Mouse (Mus musculus): ENCODE measurements at regions not wholly inside any gene's neighbourhood (a gene's known extent, or its start where the extent isn't known, plus 50 kb on each side); places are given as distances from the start of the nearest gene placed in this dataset.

DNA sequence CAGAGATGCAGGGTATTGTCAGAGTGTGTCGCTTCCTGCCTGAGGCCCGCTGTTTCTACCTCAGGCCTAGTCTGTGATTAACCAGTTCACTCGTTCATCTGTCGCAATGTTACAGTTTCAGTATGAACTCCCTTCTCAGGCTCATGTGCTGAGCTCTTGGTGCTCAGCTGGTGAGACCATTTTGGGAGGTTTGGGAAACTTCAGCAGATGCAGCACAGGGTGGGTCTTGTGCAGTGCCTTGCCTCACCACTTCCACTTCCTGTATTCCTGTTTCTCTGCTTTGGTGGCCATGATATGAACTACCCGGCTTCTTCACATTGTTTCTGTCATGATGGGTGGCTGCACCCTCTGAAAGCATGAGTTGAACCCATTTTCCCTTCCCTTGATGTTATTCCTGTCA, 169.3 kb upstream of the Gadl1 start:
- Histone ChIP-seq H3K4me1 (peaks cover 17% of the 10 kb centered on the region), H3K9me3 (peaks cover 20% of the 10 kb centered on the region)
- no peak for TF ChIP-seq GATA1 (IDR thresholded peaks at IDR 0.05; ENCODE audit: borderline replicate concordance, low read length)
- no peak for TF ChIP-seq FLI1 (IDR thresholded peaks at IDR 0.05; ENCODE audit: low read length)

GRCm38 (mm10) chr9:115746436-115746835, 162.8 kb upstream of the Gadl1 start:
- H3K36me3 ChIP-seq (replicated peaks; ENCODE audit: low read length) = no peaks in the 10 kb centered on the region
- peaks cover 37% of the 10 kb centered on the region for H3K4me1 ChIP-seq
- TF ChIP-seq FLI1 (IDR thresholded peaks at IDR 0.05; ENCODE audit: low read length) = no peak
- no peak for TF ChIP-seq GATA1 (IDR thresholded peaks at IDR 0.05; ENCODE audit: borderline replicate concordance, low read length)
- H3K27me3 ChIP-seq (replicated peaks) = peaks cover 3% of the 10 kb centered on the region
- H3K4me3 ChIP-seq (replicated peaks) = peak overlapping the region; percentile 66
- H3K9me3 ChIP-seq = peaks cover 25% of the 10 kb centered on the region

More for the DNA sequence above, 169.3 kb upstream of the Gadl1 start:
- Histone ChIP-seq H3K27me3 (replicated peaks) (peaks cover 5% of the 10 kb centered on the region), H3K4me3 (replicated peaks) (no peak overlapping the region), H3K36me3 (replicated peaks; ENCODE audit: low read length) (no peaks in the 10 kb centered on the region)

GRCm38 (mm10) chr9:115760496-115760895, 148.8 kb upstream of the Gadl1 start:
- H3K9me3 ChIP-seq = peaks cover 14% of the 10 kb centered on the region
- peak overlapping the region; percentile 62 for H3K4me3 ChIP-seq (replicated peaks)
- peaks cover 31% of the 10 kb centered on the region for H3K4me1 ChIP-seq
- no peaks in the 10 kb centered on the region for H3K36me3 ChIP-seq (replicated peaks; ENCODE audit: low read length)
- peaks cover 10% of the 10 kb centered on the region for H3K27me3 ChIP-seq (replicated peaks)
- TF ChIP-seq GATA1 (IDR thresholded peaks at IDR 0.05; ENCODE audit: borderline replicate concordance, low read length) = no peak
- TF ChIP-seq FLI1 (IDR thresholded peaks at IDR 0.05; ENCODE audit: low read length) = no peak

DNA sequence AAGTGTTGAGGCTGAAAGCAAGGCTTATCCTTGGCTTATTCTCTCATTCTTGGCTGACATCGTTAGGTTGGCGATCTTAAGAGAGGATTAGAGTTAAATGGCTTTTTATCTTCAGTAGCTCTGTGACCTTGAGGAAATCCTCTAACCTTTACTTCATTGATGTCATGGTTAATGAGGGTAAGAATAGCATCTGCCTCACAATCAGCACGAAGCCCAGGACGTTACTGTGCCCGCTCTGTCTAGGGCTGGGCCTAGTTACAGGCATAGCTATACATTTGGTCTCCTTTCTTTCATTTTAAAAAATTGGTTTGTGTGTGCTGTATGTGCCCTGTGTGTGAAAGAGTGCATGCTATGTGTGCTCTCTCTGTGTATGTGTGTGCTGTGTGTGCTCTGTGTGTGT, 145.1 kb upstream of the Gadl1 start:
- TF ChIP-seq GATA1 (IDR thresholded peaks at IDR 0.05; ENCODE audit: borderline replicate concordance, low read length) (no peak), FLI1 (IDR thresholded peaks at IDR 0.05; ENCODE audit: low read length) (no peak)
- no peak overlapping the region for H3K4me3 ChIP-seq (replicated peaks)
- H3K9me3 ChIP-seq = peaks cover 15% of the 10 kb centered on the region
- H3K4me1 ChIP-seq = peaks cover 17% of the 10 kb centered on the region
- H3K27me3 ChIP-seq (replicated peaks) = peaks cover 2% of the 10 kb centered on the region
- H3K36me3 ChIP-seq (replicated peaks; ENCODE audit: low read length) = no peaks in the 10 kb centered on the region

- TF ChIP-seq GATA1 (IDR thresholded peaks at IDR 0.05; ENCODE audit: borderline replicate concordance, low read length) (no peak), FLI1 (IDR thresholded peaks at IDR 0.05; ENCODE audit: low read length) (no peak)
- Histone ChIP-seq H3K9me3 (peaks cover 15% of the 10 kb centered on the region), H3K27me3 (replicated peaks) (peaks cover 1% of the 10 kb centered on the region), H3K4me1 (peaks cover 1% of the 10 kb centered on the region; the same call in 1 of the 2 replicates), H3K4me3 (replicated peaks) (no peak overlapping the region), H3K36me3 (replicated peaks; ENCODE audit: low read length) (no peaks in the 10 kb centered on the region)
These were observed 142.8 kb upstream of the Gadl1 start for GRCm38 (mm10) chr9:115766471-115766870.

- TF ChIP-seq GATA1 (IDR thresholded peaks at IDR 0.05; ENCODE audit: borderline replicate concordance, low read length) (no peak), FLI1 (IDR thresholded peaks at IDR 0.05; ENCODE audit: low read length) (no peak)
- H3K36me3 ChIP-seq (replicated peaks; ENCODE audit: low read length) = no peaks in the 10 kb centered on the region
- H3K4me1 ChIP-seq = peaks cover 27% of the 10 kb centered on the region
- H3K4me3 ChIP-seq (replicated peaks) = no peak overlapping the region
- 0 out of 2 replicates have a peak, but pooled peaks cover 1% of the 10 kb centered on the region for H3K9me3 ChIP-seq
- peaks cover 2% of the 10 kb centered on the region for H3K27me3 ChIP-seq (replicated peaks)
These were observed 134.1 kb upstream of the Gadl1 start for GRCm38 (mm10) chr9:115775112-115775511.

- Histone ChIP-seq H3K27me3 (replicated peaks) (peaks cover 2% of the 10 kb centered on the region), H3K4me1 (peaks cover 27% of the 10 kb centered on the region), H3K4me3 (replicated peaks) (peak overlapping the region; percentile 81), H3K36me3 (replicated peaks; ENCODE audit: low read length) (no peaks in the 10 kb centered on the region), H3K9me3 (peaks cover 9% of the 10 kb centered on the region)
- TF ChIP-seq FLI1 (IDR thresholded peaks at IDR 0.05; ENCODE audit: low read length) (no peak), GATA1 (IDR thresholded peaks at IDR 0.05; ENCODE audit: borderline replicate concordance, low read length) (no peak)
These were observed 133.4 kb upstream of the Gadl1 start for GRCm38 (mm10) chr9:115775858-115776257.

DNA sequence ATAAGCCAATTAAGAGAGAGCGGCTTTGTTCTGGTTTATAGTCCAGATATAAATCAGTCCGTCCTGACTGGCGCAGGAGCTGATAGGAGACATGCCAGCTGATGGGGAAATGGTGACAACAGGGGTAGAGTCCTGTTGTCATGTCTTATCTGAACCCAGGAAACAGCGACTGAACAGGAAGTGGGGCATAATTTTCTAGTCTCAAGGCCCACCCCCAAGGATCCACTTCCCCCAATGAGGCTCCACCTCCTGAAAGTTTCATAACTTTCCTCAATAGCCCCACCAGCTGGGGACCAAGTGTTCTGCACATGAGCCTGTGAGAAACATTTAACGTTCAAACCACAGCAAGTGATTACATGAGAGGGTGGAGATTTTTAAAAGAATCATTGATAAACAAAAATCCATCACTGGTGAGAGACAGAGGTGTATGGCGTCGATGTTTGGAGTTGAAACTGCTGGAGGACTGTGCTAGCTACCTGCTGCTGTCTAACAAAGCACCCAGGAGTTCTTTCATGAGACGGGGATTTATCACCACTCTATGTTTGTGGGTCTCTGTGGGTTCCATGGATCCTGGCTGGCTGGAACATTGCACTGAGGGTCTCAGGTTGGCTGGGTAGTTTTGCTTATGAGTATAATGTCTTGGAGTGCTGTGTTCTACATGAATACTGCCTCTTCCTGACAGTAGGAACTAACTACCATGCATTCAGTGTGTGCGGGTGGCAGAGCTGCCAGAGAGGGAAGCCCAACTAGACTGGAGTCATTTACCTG, 132.0 kb upstream of the Gadl1 start:
- Histone ChIP-seq H3K4me3 (replicated peaks) (no peak overlapping the region), H3K36me3 (replicated peaks; ENCODE audit: low read length) (no peaks in the 10 kb centered on the region), H3K4me1 (peaks cover 22% of the 10 kb centered on the region), H3K9me3 (peaks cover 13% of the 10 kb centered on the region), H3K27me3 (replicated peaks) (peaks cover 2% of the 10 kb centered on the region)
- TF ChIP-seq FLI1 (IDR thresholded peaks at IDR 0.05; ENCODE audit: low read length) = no peak
- no peak for TF ChIP-seq GATA1 (IDR thresholded peaks at IDR 0.05; ENCODE audit: borderline replicate concordance, low read length)

- peaks cover 2% of the 10 kb centered on the region for H3K27me3 ChIP-seq (replicated peaks)
- H3K36me3 ChIP-seq (replicated peaks; ENCODE audit: low read length) = no peaks in the 10 kb centered on the region
- TF ChIP-seq GATA1 (IDR thresholded peaks at IDR 0.05; ENCODE audit: borderline replicate concordance, low read length) (no peak), FLI1 (IDR thresholded peaks at IDR 0.05; ENCODE audit: low read length) (no peak)
- H3K4me3 ChIP-seq (replicated peaks) = no peak overlapping the region
- peaks cover 19% of the 10 kb centered on the region for H3K4me1 ChIP-seq
- H3K9me3 ChIP-seq = peaks cover 18% of the 10 kb centered on the region
These were observed 130.4 kb upstream of the Gadl1 start for GRCm38 (mm10) chr9:115778862-115779261.

DNA sequence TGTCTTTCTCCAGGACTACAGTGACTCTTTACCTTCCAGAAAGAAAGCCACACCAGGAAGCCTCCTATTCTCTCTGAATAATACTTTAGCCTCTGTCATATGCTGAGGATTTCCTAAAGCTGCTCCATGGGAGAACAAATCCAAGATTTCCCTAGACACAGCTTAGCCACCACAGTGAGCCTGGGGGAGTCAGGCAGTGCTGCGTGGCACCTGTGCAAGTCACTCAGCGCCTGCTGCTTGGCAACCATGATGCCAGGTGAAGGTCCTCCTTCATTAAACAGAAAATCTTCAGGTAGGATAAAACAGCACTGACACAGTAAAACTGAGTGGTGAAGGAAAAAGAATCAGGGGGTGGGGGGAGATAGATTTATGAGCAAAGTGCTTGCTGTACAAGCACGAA, 109.9 kb upstream of the Gadl1 start:
- H3K36me3 ChIP-seq (replicated peaks; ENCODE audit: low read length) = no peaks in the 10 kb centered on the region
- peaks cover 19% of the 10 kb centered on the region for H3K9me3 ChIP-seq
- H3K4me1 ChIP-seq = peaks cover 12% of the 10 kb centered on the region
- TF ChIP-seq FLI1 (IDR thresholded peaks at IDR 0.05; ENCODE audit: low read length) = no peak
- no peak for TF ChIP-seq GATA1 (IDR thresholded peaks at IDR 0.05; ENCODE audit: borderline replicate concordance, low read length)
- H3K27me3 ChIP-seq (replicated peaks) = no peaks in the 10 kb centered on the region
- H3K4me3 ChIP-seq (replicated peaks) = no peak overlapping the region
